Comparison of ENCODE assay signal across 8 mouse cellular contexts in genomic region chr8:61486923-61487529, GRCm38 (mm10). TPM values are rescaled to one million over a fixed set of nuclear protein-coding genes. Genes with fewer than 3 reads are reported as not detected.
DNase-seq lines count a peak whose midpoint lies in the region; ATAC-seq and TF ChIP-seq lines count a peak whose summit lies in the region.

No protein-coding gene starts in this region.

- no peak for TF ChIP-seq POLR2A in testis, adult 2 months (IDR thresholded peaks at IDR 0.05; ENCODE audit: control insufficient read depth, low read depth, low read length)

- H3K27me3 ChIP-seq in testis, adult 2 months (ENCODE audit: control insufficient read depth, insufficient read depth, low read length), result no peaks in the 10 kb centered on the region
- H3K27me3 ChIP-seq in liver, embryonic 16.5 days (ENCODE audit: control insufficient read depth, insufficient read depth, low read depth, low read length), result no peaks in the 10 kb centered on the region

- no peak overlapping the region for H3K9ac ChIP-seq in liver, embryonic 16.5 days (ENCODE audit: low read depth, low read length)

- peaks cover 7% of the 10 kb centered on the region for H3K4me1 ChIP-seq in testis, adult 2 months (ENCODE audit: control insufficient read depth, insufficient read depth, low read length)
- peaks cover 4% of the 10 kb centered on the region; the same call in 1 of the 2 replicates for H3K4me1 ChIP-seq in liver, embryonic 16.5 days (ENCODE audit: control insufficient read depth, low read depth, low read length)

- no peaks in the 10 kb centered on the region for H3K9me3 ChIP-seq in liver, embryonic 16.5 days (replicated peaks; ENCODE audit: control insufficient read depth, low read length)

- H3K4me2 ChIP-seq in liver, embryonic 16.5 days (ENCODE audit: low read depth, low read length), result peak overlapping the region; percentile 68; the same call in 1 of the 2 replicates

- no peak for TF ChIP-seq CTCF in gastrocnemius, adult 2 months (IDR thresholded peaks at IDR 0.05)
- TF ChIP-seq CTCF in testis, adult 2 months (IDR thresholded peaks at IDR 0.05; ENCODE audit: control insufficient read depth, insufficient read depth, insufficient replicate concordance, low read depth, low read length), result no peak

- 86% methylated on average over 2 of the region's 2 CpGs for WGBS in liver, embryonic 16.5 days (ENCODE audit: insufficient replicate concordance)

- ATAC-seq in liver, embryonic 16.5 days (ENCODE audit: low read depth), result no peak

- no peak for DNase-seq in gastrocnemius, adult 2 months
- no peak for DNase-seq in gastrocnemius, postnatal 14 days
- no peak for DNase-seq in testis, postnatal 14 days (ENCODE audit: low spot score)
- no peak for DNase-seq in ovary, adult 18-20 months (ENCODE audit: low spot score)
- DNase-seq in layer of hippocampus, adult 11-12 months (ENCODE audit: low spot score), result no peak
- DNase-seq in cerebellum, adult 11 months, result no peak

- intact Hi-C loops in gastrocnemius, adult 2 months (cut with DNase I), result loop anchor here (1.0 to 10.0 kb wide), 3 partner anchors 265 to 852 kb away; partner anchors contain the start of genes Mfap3l, Nek1 and Sh3rf1
- intact Hi-C loops in gastrocnemius, postnatal 14 days (cut with DNase I; ENCODE audit: low total_unique reads), result loop anchor here (10.0 kb wide), 1 partner anchor 262 kb away; the partner anchor contains the start of gene Sh3rf1

- peak overlapping the region; percentile 93 for H3K27ac ChIP-seq in gastrocnemius, adult 2 months
- H3K27ac ChIP-seq in testis, adult 2 months (ENCODE audit: control insufficient read depth, insufficient read depth, low read depth, low read length), result no peak overlapping the region
- H3K27ac ChIP-seq in liver, embryonic 16.5 days (ENCODE audit: low read length), result no peak overlapping the region

- no peaks in the 10 kb centered on the region for H3K36me3 ChIP-seq in testis, adult 2 months (ENCODE audit: control insufficient read depth, insufficient read depth, low read length)
- H3K36me3 ChIP-seq in liver, embryonic 16.5 days (ENCODE audit: control insufficient read depth, insufficient read depth), result no peaks in the 10 kb centered on the region

- peak overlapping the region; percentile 91 for H3K4me3 ChIP-seq in gastrocnemius, adult 2 months
- peak overlapping the region; percentile 98 for H3K4me3 ChIP-seq in testis, adult 2 months (ENCODE audit: control insufficient read depth, low read depth, low read length)
- H3K4me3 ChIP-seq in liver, embryonic 16.5 days (ENCODE audit: low read depth, low read length), result peak overlapping the region; percentile 65

RNA-seq across cellular contexts. Expression of gene Cbr4, which starts 0.5 kb away (rescaled TPM):
- total RNA-seq in gastrocnemius, adult 2 months (2021), result 10 to 100 TPM; 31.5 to 42.1 TPM
- 10 to 100 TPM; 32.1 to 36.7 TPM for total RNA-seq in gastrocnemius, postnatal 14 days (2021)
- polyA plus RNA-seq in testis, adult 2 months (2012; rRNA removed), result 10.1 and 15.1 TPM in 2 replicates
- 21.3 and 23.6 TPM in 2 replicates for polyA plus RNA-seq in liver, embryonic 16.5 days (2015; fragmentation: Nextera tagmentation; extraction: Ambion mirVana)
